Mouse (Mus musculus) lung, embryonic 15.5 days (tissue): Measurements from ENCODE around the gene Wdr75. TPM values are rescaled to one million over a fixed set of nuclear protein-coding genes. Genes with fewer than 3 reads are reported as not detected.
A peak's percentile ranks its signal among the peaks of the same experiment; 100 is the strongest.

Source experiments
- ATAC-seq: fragments of 200-750 bp; cut with Nextera tagmentation; 2 replicates; pipeline ENCODE4 v1.8.0; 2017; ENCODE audit warnings: moderate number of reproducible peaks, borderline replicate concordance; ENCODE audit not compliant: low FRiP score, low TSS enrichment; ENCODE audit errors: extremely low read depth
- H3K27ac ChIP-seq: fragments of 300-500 bp; sonication (generic); 2 replicates; pipeline ENCODE4 v1.5.1; 2015; ENCODE audit warnings: moderate library complexity, mild to moderate bottlenecking, inconsistent platforms
- H3K27me3 ChIP-seq: fragments of 300-500 bp; sonication (generic); 2 replicates; pipeline ENCODE4 v1.6.1; 2015; ENCODE audit warnings: inconsistent platforms
- H3K36me3 ChIP-seq: fragments of 300-500 bp; sonication (generic); 2 replicates; pipeline ENCODE4 v1.6.1; 2015; ENCODE audit warnings: inconsistent platforms
- H3K4me1 ChIP-seq: fragments of 300-500 bp; sonication (generic); 2 replicates; pipeline ENCODE4 v1.6.1; 2015; ENCODE audit warnings: inconsistent platforms
- H3K4me2 ChIP-seq: fragments of 300-500 bp; sonication (generic); 2 replicates; pipeline ENCODE4 v1.6.1; 2015; ENCODE audit warnings: inconsistent platforms, mild to moderate bottlenecking, moderate library complexity
- H3K4me3 ChIP-seq: fragments of 300-500 bp; sonication (generic); 2 replicates; pipeline ENCODE4 v1.5.1; 2015; ENCODE audit warnings: mild to moderate bottlenecking, inconsistent platforms
- H3K9ac ChIP-seq: fragments of 300-500 bp; sonication (generic); 2 replicates; pipeline ENCODE4 v1.6.1; 2015; ENCODE audit warnings: inconsistent platforms
- H3K9me3 ChIP-seq: fragments of 300-500 bp; sonication (generic); 2 replicates; pipeline ENCODE4 v1.6.1; 2016; ENCODE audit warnings: inconsistent platforms
- WGBS: fragments of 180-500 bp; shearing (Covaris S2); methylation state at CpG from one replicate; pipeline ENCODE4 v1.1.7; 2015; 5-methylcytosine and 5-hydroxymethylcytosine counted together
- polyA plus RNA-seq: library from polyadenylated mRNA; unstranded; fragments of >200 nt; fragmentation: Nextera tagmentation; extraction: Ambion mirVana; gene quantifications from 2 replicates; pipeline ENCODE4 v1.2.1, GENCODE M21; 2015

Wdr75 gene
- polyA plus RNA-seq, 1 experiment from 2014 or later = 68.2 TPM

GRCm38 (mm10) chr1:45838271-45838670, 43.3 kb downstream of the Wdr75 start:
- no peaks in the 10 kb centered on the region for H3K9me3 ChIP-seq
- H3K36me3 ChIP-seq = no peaks in the 10 kb centered on the region
- H3K4me2 ChIP-seq = no peak overlapping the region
- no peaks in the 10 kb centered on the region for H3K27me3 ChIP-seq
- H3K4me3 ChIP-seq = no peak overlapping the region
- peak; percentile 66; the same call in 1 of the 2 replicates for ATAC-seq
- 0 out of 2 replicates have a peak, but pooled peaks cover 12% of the 10 kb centered on the region for H3K4me1 ChIP-seq
- no peak overlapping the region for H3K9ac ChIP-seq
- peak overlapping the region; percentile 51; the same call in 1 of the 2 replicates for H3K27ac ChIP-seq

- Histone ChIP-seq H3K4me3 (no peak overlapping the region), H3K9ac (no peak overlapping the region), H3K27me3 (no peaks in the 10 kb centered on the region), H3K9me3 (no peaks in the 10 kb centered on the region), H3K4me1 (no peaks in the 10 kb centered on the region), H3K27ac (no peak overlapping the region), H3K4me2 (no peak overlapping the region), H3K36me3 (no peaks in the 10 kb centered on the region)
- ATAC-seq = no peak
- WGBS = 93% methylated on average over 1 of the region's 1 CpGs
Observed at GRCm38 (mm10) chr1:45845466-45845865, 50.5 kb downstream of the Wdr75 start.

- ATAC-seq = no peak
- 52% methylated on average over 1 of the region's 1 CpGs for WGBS
- Histone ChIP-seq H3K36me3 (no peaks in the 10 kb centered on the region), H3K27ac (no peak overlapping the region), H3K9ac (no peak overlapping the region), H3K9me3 (peaks cover 2% of the 10 kb centered on the region; the same call in 1 of the 2 replicates), H3K4me2 (no peak overlapping the region), H3K4me3 (no peak overlapping the region), H3K27me3 (peaks cover 1% of the 10 kb centered on the region; the same call in 1 of the 2 replicates), H3K4me1 (peaks cover 12% of the 10 kb centered on the region; the same call in 1 of the 2 replicates)
Observed at GRCm38 (mm10) chr1:45858038-45858437, 63.1 kb downstream of the Wdr75 start.

- Histone ChIP-seq H3K9me3 (peaks cover 3% of the 10 kb centered on the region; the same call in 1 of the 2 replicates), H3K36me3 (no peaks in the 10 kb centered on the region), H3K4me2 (peak overlapping the region; percentile 28), H3K4me1 (peaks cover 23% of the 10 kb centered on the region), H3K27me3 (peaks cover 9% of the 10 kb centered on the region), H3K4me3 (no peak overlapping the region), H3K27ac (no peak overlapping the region), H3K9ac (no peak overlapping the region)
- ATAC-seq = no peak
- 19% methylated on average over 5 of the region's 5 CpGs for WGBS
Observed at GRCm38 (mm10) chr1:45860349-45860748, 65.4 kb downstream of the Wdr75 start.

- Histone ChIP-seq H3K9ac (no peak overlapping the region), H3K4me2 (no peak overlapping the region), H3K4me1 (peaks cover 30% of the 10 kb centered on the region), H3K9me3 (peaks cover 3% of the 10 kb centered on the region; the same call in 1 of the 2 replicates), H3K27me3 (peaks cover 9% of the 10 kb centered on the region), H3K36me3 (no peaks in the 10 kb centered on the region), H3K27ac (no peak overlapping the region), H3K4me3 (no peak overlapping the region)
- ATAC-seq = no peak
Observed at GRCm38 (mm10) chr1:45861162-45861561, 66.2 kb downstream of the Wdr75 start.

- WGBS = 86% methylated on average over 3 of the region's 3 CpGs
- Histone ChIP-seq H3K27me3 (peaks cover 14% of the 10 kb centered on the region), H3K4me1 (peaks cover 52% of the 10 kb centered on the region), H3K9ac (no peak overlapping the region), H3K36me3 (no peaks in the 10 kb centered on the region), H3K27ac (no peak overlapping the region), H3K4me3 (no peak overlapping the region), H3K4me2 (no peak overlapping the region), H3K9me3 (peaks cover 3% of the 10 kb centered on the region; the same call in 1 of the 2 replicates)
- no peak for ATAC-seq
Observed at GRCm38 (mm10) chr1:45863641-45864040, 68.7 kb downstream of the Wdr75 start.

- no peak overlapping the region for H3K4me2 ChIP-seq
- H3K36me3 ChIP-seq = no peaks in the 10 kb centered on the region
- H3K9me3 ChIP-seq = peaks cover 3% of the 10 kb centered on the region; the same call in 1 of the 2 replicates
- no peak overlapping the region for H3K9ac ChIP-seq
- peaks cover 21% of the 10 kb centered on the region for H3K27me3 ChIP-seq
- H3K4me3 ChIP-seq = no peak overlapping the region
- peak overlapping the region; percentile 50; the same call in 1 of the 2 replicates for H3K27ac ChIP-seq
- peaks cover 52% of the 10 kb centered on the region for H3K4me1 ChIP-seq
- no peak; the same call in 1 of the 2 replicates for ATAC-seq
- 22% methylated on average over 4 of the region's 4 CpGs for WGBS
Observed at GRCm38 (mm10) chr1:45864564-45865014, 69.6 kb downstream of the Wdr75 start.

- Histone ChIP-seq H3K4me1 (peaks cover 45% of the 10 kb centered on the region), H3K9ac (no peak overlapping the region), H3K4me2 (no peak overlapping the region), H3K36me3 (no peaks in the 10 kb centered on the region), H3K9me3 (peaks cover 3% of the 10 kb centered on the region; the same call in 1 of the 2 replicates), H3K27ac (0 out of 2 replicates have a peak overlapping the region, but pooled peaks have one; percentile 44), H3K4me3 (no peak overlapping the region), H3K27me3 (peaks cover 26% of the 10 kb centered on the region)
- WGBS = 19% methylated on average over 1 of the region's 1 CpGs
- no peak for ATAC-seq
Observed at GRCm38 (mm10) chr1:45865316-45865715, 70.3 kb downstream of the Wdr75 start.

GRCm38 (mm10) chr1:45865727-45866126, 70.8 kb downstream of the Wdr75 start:
- Histone ChIP-seq H3K4me1 (peaks cover 43% of the 10 kb centered on the region), H3K36me3 (no peaks in the 10 kb centered on the region), H3K27ac (no peak overlapping the region), H3K4me2 (no peak overlapping the region), H3K4me3 (no peak overlapping the region), H3K9me3 (peaks cover 3% of the 10 kb centered on the region; the same call in 1 of the 2 replicates), H3K9ac (no peak overlapping the region), H3K27me3 (peaks cover 26% of the 10 kb centered on the region)
- 45% methylated on average over 5 of the region's 5 CpGs for WGBS
- no peak for ATAC-seq

- Histone ChIP-seq H3K9ac (no peak overlapping the region), H3K4me3 (no peak overlapping the region), H3K27ac (no peak overlapping the region), H3K4me2 (no peak overlapping the region), H3K9me3 (peaks cover 3% of the 10 kb centered on the region; the same call in 1 of the 2 replicates), H3K36me3 (no peaks in the 10 kb centered on the region), H3K4me1 (peaks cover 43% of the 10 kb centered on the region), H3K27me3 (peaks cover 26% of the 10 kb centered on the region)
- 31% methylated on average over 3 of the region's 3 CpGs for WGBS
- no peak for ATAC-seq
Observed at GRCm38 (mm10) chr1:45866288-45867018, 71.5 kb downstream of the Wdr75 start.

GRCm38 (mm10) chr1:45868050-45868449, 73.1 kb downstream of the Wdr75 start:
- peak overlapping the region; percentile 56 for H3K27ac ChIP-seq
- H3K9me3 ChIP-seq = peaks cover 1% of the 10 kb centered on the region; the same call in 1 of the 2 replicates
- no peak; the same call in 1 of the 2 replicates for ATAC-seq
- peaks cover 46% of the 10 kb centered on the region for H3K4me1 ChIP-seq
- WGBS = 42% methylated on average over 1 of the region's 1 CpGs
- no peaks in the 10 kb centered on the region for H3K36me3 ChIP-seq
- H3K4me3 ChIP-seq = no peak overlapping the region
- no peak overlapping the region for H3K9ac ChIP-seq
- no peak overlapping the region for H3K4me2 ChIP-seq
- H3K27me3 ChIP-seq = peaks cover 25% of the 10 kb centered on the region

- no peak overlapping the region for H3K4me3 ChIP-seq
- H3K9ac ChIP-seq = no peak overlapping the region
- ATAC-seq = no peak
- H3K4me2 ChIP-seq = no peak overlapping the region
- H3K9me3 ChIP-seq = no peaks in the 10 kb centered on the region
- H3K27ac ChIP-seq = peak overlapping the region; percentile 56
- H3K4me1 ChIP-seq = peaks cover 45% of the 10 kb centered on the region
- H3K27me3 ChIP-seq = peaks cover 23% of the 10 kb centered on the region
- no peaks in the 10 kb centered on the region for H3K36me3 ChIP-seq
- 51% methylated on average over 3 of the region's 3 CpGs for WGBS
Observed at GRCm38 (mm10) chr1:45868479-45869137, 73.6 kb downstream of the Wdr75 start.
